Mouse (Mus musculus): Measurements from ENCODE around the gene Prkce. TPM values are rescaled to one million over a fixed set of nuclear protein-coding genes. Genes with fewer than 3 reads are reported as not detected.

Prkce gene
- polyA plus RNA-seq, 2 experiments = 0.32 to 0.37 TPM

- DNase-seq (ENCODE audit: low read depth in 3 of 3, low spot score in 3 of 3) (no peak), ATAC-seq (ENCODE audit: insufficient read depth) (no peak)
- no peak overlapping the region for H3K9ac ChIP-seq (replicated peaks)
- no peaks in the 10 kb centered on the region for H3K27me3 ChIP-seq (ENCODE audit: control insufficient read depth, insufficient read depth, low read length)
- no peak overlapping the region for H3K27ac ChIP-seq
- H3K36me3 ChIP-seq (replicated peaks; ENCODE audit: control insufficient read depth, insufficient read depth, low read depth) = no peaks in the 10 kb centered on the region
- no peaks in the 10 kb centered on the region for H3K9me3 ChIP-seq (ENCODE audit: control insufficient read depth, low read length)
- H3K4me3 ChIP-seq (ENCODE audit: insufficient read depth in 1 of 2, low read depth in 2 of 2, low read length in 2 of 2) = no peak overlapping the region
- 0 out of 4 replicates have a peak, but pooled peaks cover 0 to 3% of the 10 kb centered on the region in 2 experiments for H3K4me1 ChIP-seq (replicated peaks; ENCODE audit: control insufficient read depth in 2 of 2, insufficient read depth in 2 of 2, low read length in 1 of 2)
- no peak overlapping the region for H3K4me2 ChIP-seq (ENCODE audit: low read depth)
- no peak for TF ChIP-seq EP300 (IDR thresholded peaks at IDR 0.05; ENCODE audit: low read depth)
- TF ChIP-seq CTCF (IDR thresholded peaks at IDR 0.05; ENCODE audit: low read depth) = no peak
- WGBS (ENCODE audit: insufficient replicate concordance) = 54% methylated on average over 15 of the region's 15 CpGs
These were observed 331.9 kb downstream of the Prkce start for GRCm38 (mm10) chr17:86499359-86500045.

- H3K27ac ChIP-seq = no peak overlapping the region
- no peaks in the 10 kb centered on the region for H3K36me3 ChIP-seq (replicated peaks; ENCODE audit: control insufficient read depth, insufficient read depth, low read depth)
- H3K9me3 ChIP-seq (ENCODE audit: control insufficient read depth, low read length) = no peaks in the 10 kb centered on the region
- WGBS (ENCODE audit: insufficient replicate concordance) = 60% methylated on average over 4 of the region's 4 CpGs
- ATAC-seq (ENCODE audit: insufficient read depth) (no peak), DNase-seq (ENCODE audit: low read depth in 3 of 3, low spot score in 3 of 3) (no peak)
- H3K9ac ChIP-seq (replicated peaks) = no peak overlapping the region
- no peaks in the 10 kb centered on the region for H3K4me1 ChIP-seq (replicated peaks; ENCODE audit: control insufficient read depth in 2 of 2, insufficient read depth in 2 of 2, low read length in 1 of 2)
- no peak for TF ChIP-seq CTCF (IDR thresholded peaks at IDR 0.05; ENCODE audit: low read depth)
- TF ChIP-seq EP300 (IDR thresholded peaks at IDR 0.05; ENCODE audit: low read depth) = no peak
- no peak overlapping the region for H3K4me2 ChIP-seq (ENCODE audit: low read depth)
- no peaks in the 10 kb centered on the region for H3K27me3 ChIP-seq (ENCODE audit: control insufficient read depth, insufficient read depth, low read length)
- no peak overlapping the region for H3K4me3 ChIP-seq (ENCODE audit: insufficient read depth in 1 of 2, low read depth in 2 of 2, low read length in 2 of 2)
These were observed 333.8 kb downstream of the Prkce start for GRCm38 (mm10) chr17:86501393-86501792.

GRCm38 (mm10) chr17:86503208-86503897 lies 335.8 kb downstream of the Prkce start:
- H3K9me3 ChIP-seq (ENCODE audit: control insufficient read depth, low read length) = no peaks in the 10 kb centered on the region
- H3K9ac ChIP-seq (replicated peaks) = no peak overlapping the region
- no peaks in the 10 kb centered on the region for H3K4me1 ChIP-seq (replicated peaks; ENCODE audit: control insufficient read depth in 2 of 2, insufficient read depth in 2 of 2, low read length in 1 of 2)
- no peak overlapping the region for H3K4me2 ChIP-seq (ENCODE audit: low read depth)
- no peak for ATAC-seq (ENCODE audit: insufficient read depth)
- TF ChIP-seq EP300 (IDR thresholded peaks at IDR 0.05; ENCODE audit: low read depth) = no peak
- no peak for TF ChIP-seq CTCF (IDR thresholded peaks at IDR 0.05; ENCODE audit: low read depth)
- WGBS (ENCODE audit: insufficient replicate concordance) = 69% methylated on average over 9 of the region's 9 CpGs
- no peak overlapping the region for H3K27ac ChIP-seq
- no peak for DNase-seq (ENCODE audit: low read depth in 3 of 3, low spot score in 3 of 3)
- H3K4me3 ChIP-seq (ENCODE audit: insufficient read depth in 1 of 2, low read depth in 2 of 2, low read length in 2 of 2) = no peak overlapping the region
- no peaks in the 10 kb centered on the region for H3K27me3 ChIP-seq (ENCODE audit: control insufficient read depth, insufficient read depth, low read length)
- H3K36me3 ChIP-seq (replicated peaks; ENCODE audit: control insufficient read depth, insufficient read depth, low read depth) = no peaks in the 10 kb centered on the region

GRCm38 (mm10) chr17:86505183-86505631 lies 337.6 kb downstream of the Prkce start, which contains the start of gene Gm10309:
Gene Gm10309, minus strand, starts transcription at chr17:86505232.
- WGBS (ENCODE audit: insufficient replicate concordance) = 83% methylated on average over 8 of the region's 8 CpGs
- H3K27me3 ChIP-seq (ENCODE audit: control insufficient read depth, insufficient read depth, low read length) = no peaks in the 10 kb centered on the region
- H3K36me3 ChIP-seq (replicated peaks; ENCODE audit: control insufficient read depth, insufficient read depth, low read depth) = no peaks in the 10 kb centered on the region
- no peaks in the 10 kb centered on the region for H3K9me3 ChIP-seq (ENCODE audit: control insufficient read depth, low read length)
- DNase-seq (ENCODE audit: low read depth in 3 of 3, low spot score in 3 of 3) = no peak
- H3K4me2 ChIP-seq (ENCODE audit: low read depth) = no peak within 1 kb of the TSS
- TF ChIP-seq CTCF (IDR thresholded peaks at IDR 0.05; ENCODE audit: low read depth) = no peak
- TF ChIP-seq EP300 (IDR thresholded peaks at IDR 0.05; ENCODE audit: low read depth) = no peak
- no peak for ATAC-seq (ENCODE audit: insufficient read depth)
- no peak within 1 kb of the TSS for H3K27ac ChIP-seq
- H3K9ac ChIP-seq (replicated peaks) = no peak within 1 kb of the TSS
- no peaks in the 10 kb centered on the region for H3K4me1 ChIP-seq (replicated peaks; ENCODE audit: control insufficient read depth in 2 of 2, insufficient read depth in 2 of 2, low read length in 1 of 2)
- H3K4me3 ChIP-seq (ENCODE audit: insufficient read depth in 1 of 2, low read depth in 2 of 2, low read length in 2 of 2) = no peak within 1 kb of the TSS

GRCm38 (mm10) chr17:86506881-86507280 lies 339.3 kb downstream of the Prkce start:
- Histone ChIP-seq H3K4me3 (ENCODE audit: insufficient read depth in 1 of 2, low read depth in 2 of 2, low read length in 2 of 2) (no peak overlapping the region), H3K27me3 (ENCODE audit: control insufficient read depth, insufficient read depth, low read length) (no peaks in the 10 kb centered on the region), H3K27ac (no peak overlapping the region), H3K4me2 (ENCODE audit: low read depth) (no peak overlapping the region), H3K36me3 (replicated peaks; ENCODE audit: control insufficient read depth, insufficient read depth, low read depth) (no peaks in the 10 kb centered on the region), H3K9ac (replicated peaks) (no peak overlapping the region), H3K4me1 (replicated peaks; ENCODE audit: control insufficient read depth in 2 of 2, insufficient read depth in 2 of 2, low read length in 1 of 2) (no peaks in the 10 kb centered on the region), H3K9me3 (ENCODE audit: control insufficient read depth, low read length) (no peaks in the 10 kb centered on the region)
- DNase-seq (ENCODE audit: low read depth in 3 of 3, low spot score in 3 of 3) (no peak), ATAC-seq (ENCODE audit: insufficient read depth) (no peak)
- 32% methylated on average over 5 of the region's 5 CpGs for WGBS (ENCODE audit: insufficient replicate concordance)
- TF ChIP-seq CTCF (IDR thresholded peaks at IDR 0.05; ENCODE audit: low read depth) (no peak), EP300 (IDR thresholded peaks at IDR 0.05; ENCODE audit: low read depth) (no peak)
